Mouse (Mus musculus) neural tube, embryonic 12.5 days (tissue): Measurements from ENCODE around the gene Slc9c1. TPM values are rescaled to one million over a fixed set of nuclear protein-coding genes. Genes with fewer than 3 reads are reported as not detected.
"Not testable (repeated sequence)": the region's sequence is repeated elsewhere in the genome, so short reads cannot be mapped to it uniquely, and the experiment has no call there.

ENCODE experiments used
- ATAC-seq: fragments of 200-750 bp; cut with Nextera tagmentation; 2 replicates; pipeline ENCODE4 v1.8.0; 2017; ENCODE audit warnings: low read depth, mild to moderate bottlenecking, moderate TSS enrichment, moderate library complexity; ENCODE audit not compliant: low FRiP score
- H3K27ac ChIP-seq: fragments of 300-500 bp; sonication (generic); 2 replicates; pipeline ENCODE4 v1.5.1; 2016
- H3K27me3 ChIP-seq: fragments of 300-500 bp; sonication (generic); replicated peaks from 2 replicates; pipeline ENCODE4 v1.6.1; 2016; ENCODE audit warnings: mild to moderate bottlenecking
- H3K36me3 ChIP-seq: fragments of 300-500 bp; sonication (generic); 2 replicates; pipeline ENCODE4 v1.6.1; 2016; ENCODE audit warnings: mild to moderate bottlenecking
- H3K4me1 ChIP-seq: fragments of 300-500 bp; sonication (generic); 2 replicates; pipeline ENCODE4 v1.6.1; 2016
- H3K4me2 ChIP-seq: fragments of 300-500 bp; sonication (generic); replicated peaks from 2 replicates; pipeline ENCODE4 v1.6.1; 2016; ENCODE audit warnings: mild to moderate bottlenecking
- H3K4me3 ChIP-seq: fragments of 300-500 bp; sonication (generic); 2 replicates; pipeline ENCODE4 v1.5.1; 2016
- H3K9ac ChIP-seq: fragments of 300-500 bp; sonication (generic); 2 replicates; pipeline ENCODE4 v1.6.1; 2016; ENCODE audit warnings: mild to moderate bottlenecking
- H3K9me3 ChIP-seq: fragments of 300-500 bp; sonication (generic); 2 replicates; pipeline ENCODE4 v1.6.1; 2016; ENCODE audit warnings: mild to moderate bottlenecking
- WGBS: fragments of 180-500 bp; shearing (Covaris S2); methylation state at CpG from one replicate; pipeline ENCODE4 v1.1.7; 2016; 5-methylcytosine and 5-hydroxymethylcytosine counted together
- polyA plus RNA-seq: library from polyadenylated mRNA; unstranded; fragments of >200 nt; fragmentation: Nextera tagmentation; extraction: Ambion mirVana; gene quantifications from 2 replicates; pipeline ENCODE4 v1.2.1, GENCODE M21; 2016

Gene Slc9c1
- polyA plus RNA-seq, result not detected in 2 replicates

DNA sequence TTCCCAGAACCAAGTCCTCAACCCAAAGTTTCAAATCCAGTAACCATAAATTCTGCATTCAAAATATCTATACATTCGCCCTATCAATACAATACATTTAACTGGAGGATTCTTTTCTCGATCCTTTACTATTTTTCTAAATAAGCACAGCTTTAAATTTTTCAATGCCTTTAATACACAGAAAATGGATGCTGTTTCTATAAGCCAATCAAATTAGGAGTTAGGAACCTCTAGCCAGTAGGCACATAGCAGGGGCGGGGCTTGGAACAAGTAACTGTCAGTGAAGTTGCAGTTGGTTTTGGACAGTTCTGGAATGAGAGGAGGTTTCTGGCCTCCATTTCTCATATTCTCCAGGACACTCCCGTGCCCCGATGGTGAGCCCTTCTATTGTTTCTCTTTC is at the start of gene Slc9c1:
TSS of gene Slc9c1 (plus strand) at position 301 of the 400 bp plus-strand sequence.
- no peak within 1 kb of the TSS for H3K4me3 ChIP-seq

DNA sequence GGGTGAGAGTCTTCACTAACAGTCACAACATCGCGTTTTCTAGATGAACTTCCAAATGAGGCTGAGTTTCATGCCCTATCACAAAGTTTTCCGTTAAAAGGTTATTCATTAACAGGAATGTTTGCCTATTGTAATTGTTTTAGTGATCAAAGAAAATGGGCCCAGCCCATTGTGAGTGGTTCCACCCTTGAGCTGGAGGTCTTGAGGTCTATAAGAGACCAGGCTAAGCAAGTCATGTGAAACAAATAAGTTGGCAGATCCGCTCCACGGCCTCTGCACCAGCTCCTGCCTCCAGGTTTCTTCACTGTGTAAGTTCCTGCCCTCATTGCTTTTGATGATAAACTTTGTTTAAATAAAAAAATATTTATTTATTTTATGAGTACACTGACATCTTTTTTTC is 42.2 kb upstream of the Slc9c1 start, which contains the start of gene Gm609:
TSS of gene Gm609 (minus strand) at position 43 of the 400 bp plus-strand sequence.
- no peak for ATAC-seq
- Histone ChIP-seq H3K9ac (no peak within 1 kb of the TSS), H3K27ac (no peak within 1 kb of the TSS), H3K9me3 (no peaks in the 10 kb centered on the region), H3K27me3 (no peaks in the 10 kb centered on the region), H3K4me2 (no peak within 1 kb of the TSS), H3K4me1 (no peaks in the 10 kb centered on the region), H3K4me3 (no peak within 1 kb of the TSS), H3K36me3 (no peaks in the 10 kb centered on the region)
- WGBS, result 83% methylated on average over 5 of the region's 5 CpGs

More for the DNA sequence above, at the start of gene Slc9c1:
- no peaks in the 10 kb centered on the region for H3K36me3 ChIP-seq
- 93% methylated on average over 5 of the region's 5 CpGs for WGBS
- no peaks in the 10 kb centered on the region for H3K4me1 ChIP-seq
- H3K27ac ChIP-seq, result no peak within 1 kb of the TSS
- H3K27me3 ChIP-seq, result no peaks in the 10 kb centered on the region
- no peak within 1 kb of the TSS for H3K4me2 ChIP-seq
- H3K9me3 ChIP-seq, result no peaks in the 10 kb centered on the region
- no peak for ATAC-seq
- H3K9ac ChIP-seq, result no peak within 1 kb of the TSS

DNA sequence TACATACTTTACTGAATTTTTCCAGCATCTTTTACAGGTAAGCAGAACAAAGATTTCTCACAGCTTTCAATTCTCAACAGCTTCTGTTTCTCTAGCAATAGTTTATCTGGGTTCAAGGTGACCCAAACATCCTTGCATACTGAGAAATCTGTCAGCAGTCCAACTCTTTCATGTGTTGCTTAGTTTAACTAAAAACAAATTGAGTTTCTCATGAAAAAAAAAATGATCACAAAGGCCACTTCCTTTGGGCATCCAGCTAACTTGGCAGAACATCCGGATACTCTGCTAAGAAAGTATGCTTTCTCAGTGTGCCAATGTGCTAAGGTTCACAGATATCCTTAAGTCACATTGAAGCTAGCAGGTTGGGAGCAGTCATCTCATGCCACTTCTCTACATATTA is 39.8 kb upstream of the Slc9c1 start:
- no peak for ATAC-seq
- H3K9me3 ChIP-seq, result no peaks in the 10 kb centered on the region
- H3K36me3 ChIP-seq, result no peaks in the 10 kb centered on the region
- H3K4me1 ChIP-seq, result no peaks in the 10 kb centered on the region
- H3K4me2 ChIP-seq, result no peak overlapping the region
- no peak overlapping the region for H3K27ac ChIP-seq
- H3K4me3 ChIP-seq, result no peak overlapping the region
- 86% methylated on average over 1 of the region's 1 CpGs for WGBS
- H3K27me3 ChIP-seq, result no peaks in the 10 kb centered on the region
- H3K9ac ChIP-seq, result no peak overlapping the region

DNA sequence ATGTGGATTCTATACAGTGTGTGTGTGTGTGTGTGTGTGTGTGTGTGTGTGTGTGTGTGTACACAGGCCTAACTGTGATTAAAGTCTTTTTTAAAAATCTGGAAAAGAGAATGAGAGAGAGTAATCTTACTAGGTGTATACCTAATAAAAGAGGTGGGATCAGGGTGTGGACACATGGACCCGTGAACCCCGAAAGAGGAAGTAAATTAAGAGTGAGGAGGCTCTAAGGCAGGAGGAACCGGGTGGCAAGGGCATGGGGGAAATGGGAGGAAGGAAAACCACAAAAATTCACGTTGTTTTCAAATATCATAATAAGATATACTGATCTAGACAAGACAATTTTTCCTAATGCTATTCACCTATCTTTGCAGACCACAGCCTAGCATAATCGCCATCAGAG is 9.6 kb upstream of the Slc9c1 start:
- no peak for ATAC-seq
- Histone ChIP-seq H3K27ac (no peak overlapping the region), H3K36me3 (no peaks in the 10 kb centered on the region), H3K27me3 (no peaks in the 10 kb centered on the region), H3K9ac (no peak overlapping the region), H3K9me3 (no peaks in the 10 kb centered on the region), H3K4me1 (no peaks in the 10 kb centered on the region), H3K4me2 (no peak overlapping the region), H3K4me3 (no peak overlapping the region)
- 79% methylated on average over 5 of the region's 5 CpGs for WGBS

DNA sequence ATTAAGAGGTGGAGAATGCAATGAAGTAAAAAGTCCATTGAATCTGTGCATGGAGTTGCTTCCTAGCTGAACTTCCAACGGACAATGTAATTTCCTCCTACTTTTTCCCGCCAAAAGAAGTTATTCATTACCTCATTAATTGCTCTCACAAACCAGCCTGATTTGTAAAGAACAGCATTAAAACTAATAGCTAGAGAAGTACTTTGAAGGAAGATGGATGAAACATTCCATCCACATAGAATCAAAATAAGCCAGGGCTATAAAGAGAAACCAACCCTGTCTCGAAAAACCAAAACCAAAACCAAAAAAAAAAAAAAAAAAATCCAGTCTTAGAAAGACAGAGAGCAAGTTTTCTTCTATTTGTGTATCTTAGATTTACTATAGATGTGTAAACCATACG is 3.2 kb upstream of the Slc9c1 start, which contains the start of gene Gm17783:
TSS of gene Gm17783 (minus strand) at position 101 of the 400 bp plus-strand sequence.
- Histone ChIP-seq H3K9ac (no peak within 1 kb of the TSS), H3K36me3 (no peaks in the 10 kb centered on the region), H3K4me3 (no peak within 1 kb of the TSS), H3K9me3 (no peaks in the 10 kb centered on the region), H3K4me2 (no peak within 1 kb of the TSS), H3K27ac (no peak within 1 kb of the TSS), H3K4me1 (no peaks in the 10 kb centered on the region), H3K27me3 (no peaks in the 10 kb centered on the region)
- 86% methylated on average over 4 of the region's 4 CpGs for WGBS
- no peak for ATAC-seq

DNA sequence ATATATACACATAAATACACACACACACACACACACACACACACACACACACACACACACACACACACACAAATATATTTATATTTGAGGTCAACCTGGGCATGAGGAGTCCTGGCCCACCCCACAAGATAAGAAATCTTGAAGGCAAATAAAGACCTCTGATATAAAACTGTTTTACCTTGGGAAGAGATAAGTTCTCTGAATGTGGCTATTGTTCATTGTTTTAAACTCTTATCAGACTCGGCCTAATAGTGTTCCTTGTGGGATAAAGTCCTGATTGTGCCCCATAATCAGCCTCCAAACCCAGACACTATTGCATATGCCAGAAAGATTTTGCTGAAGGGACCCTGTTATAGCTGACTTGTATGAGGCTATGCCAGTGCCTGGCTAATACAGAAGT is 3.2 kb downstream of the Slc9c1 start:
- not testable (repeated sequence) for H3K27ac ChIP-seq, H3K36me3 ChIP-seq, ATAC-seq, H3K4me3 ChIP-seq, H3K9me3 ChIP-seq, H3K27me3 ChIP-seq, H3K9ac ChIP-seq, H3K4me2 ChIP-seq, H3K4me1 ChIP-seq
- WGBS, result 78% methylated on average over 1 of the region's 1 CpGs

DNA sequence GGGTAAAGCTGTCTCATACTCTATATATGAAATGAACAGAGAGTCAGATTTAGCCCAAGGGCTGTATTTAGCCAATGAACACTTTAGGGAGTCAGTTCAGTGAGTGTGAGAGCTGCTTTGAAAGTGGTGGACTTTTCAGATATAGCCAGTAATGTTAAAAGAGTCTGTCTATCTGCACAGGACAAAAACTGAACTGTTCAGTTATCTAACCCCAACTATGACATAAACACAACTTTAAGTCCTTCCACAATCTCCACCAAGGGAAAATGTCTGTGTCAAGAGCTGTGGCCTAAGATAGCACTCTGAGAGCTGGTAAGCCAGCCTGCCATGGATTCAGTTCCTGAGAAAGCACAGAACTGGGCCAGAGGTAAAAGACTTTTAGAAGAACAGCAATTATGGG is 7.0 kb downstream of the Slc9c1 start:
- no peaks in the 10 kb centered on the region for H3K9me3 ChIP-seq
- ATAC-seq, result no peak
- H3K4me2 ChIP-seq, result no peak overlapping the region
- no peak overlapping the region for H3K4me3 ChIP-seq
- H3K9ac ChIP-seq, result no peak overlapping the region
- no peak overlapping the region for H3K27ac ChIP-seq
- H3K36me3 ChIP-seq, result no peaks in the 10 kb centered on the region
- H3K27me3 ChIP-seq, result no peaks in the 10 kb centered on the region
- no peaks in the 10 kb centered on the region for H3K4me1 ChIP-seq

DNA sequence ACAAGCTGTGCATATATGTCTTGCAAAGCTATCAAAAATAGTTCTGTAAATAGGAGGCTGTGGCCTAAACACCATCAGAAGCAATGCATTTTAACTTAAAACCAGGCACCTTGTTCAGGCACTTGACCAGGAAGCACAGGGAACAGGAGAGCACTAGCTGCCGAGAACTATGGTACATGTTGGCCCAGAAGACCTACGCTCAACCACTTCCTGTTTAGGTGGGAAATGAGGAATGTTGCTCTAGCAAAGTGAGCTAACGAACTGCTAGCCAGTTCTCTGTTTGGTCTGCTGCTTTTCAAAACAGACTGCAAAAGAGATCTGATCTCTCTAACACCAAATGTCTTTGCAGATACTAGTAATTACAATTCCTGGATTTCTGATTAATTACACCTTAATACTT is 9.2 kb downstream of the Slc9c1 start:
- ATAC-seq, result no peak
- no peaks in the 10 kb centered on the region for H3K9me3 ChIP-seq
- H3K4me2 ChIP-seq, result no peak overlapping the region
- 85% methylated on average over 3 of the region's 3 CpGs for WGBS
- H3K36me3 ChIP-seq, result no peaks in the 10 kb centered on the region
- no peak overlapping the region for H3K27ac ChIP-seq
- H3K4me3 ChIP-seq, result no peak overlapping the region
- no peaks in the 10 kb centered on the region for H3K4me1 ChIP-seq
- no peaks in the 10 kb centered on the region for H3K27me3 ChIP-seq
- no peak overlapping the region for H3K9ac ChIP-seq

DNA sequence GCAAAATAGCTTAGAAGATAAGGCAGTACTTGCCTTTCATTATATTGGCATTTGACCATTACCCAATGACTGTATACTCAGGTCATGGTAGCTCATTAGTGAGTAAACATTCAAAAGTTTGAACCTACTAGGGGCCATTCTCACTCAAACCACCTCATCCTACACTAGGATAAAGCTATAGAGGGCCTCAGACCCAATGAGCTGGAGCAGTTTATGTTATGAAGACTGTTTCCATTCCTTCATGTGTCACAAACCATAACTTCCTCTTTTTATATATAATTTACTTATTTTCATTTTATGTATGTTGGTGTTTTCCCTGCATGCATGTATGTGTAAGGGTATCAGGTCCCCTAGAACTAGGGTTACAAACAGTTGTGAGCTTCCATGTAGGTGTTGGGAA is 12.9 kb downstream of the Slc9c1 start:
- H3K36me3 ChIP-seq, result no peaks in the 10 kb centered on the region
- no peak overlapping the region for H3K4me3 ChIP-seq
- no peak for ATAC-seq
- H3K27ac ChIP-seq, result no peak overlapping the region
- H3K9me3 ChIP-seq, result no peaks in the 10 kb centered on the region
- no peaks in the 10 kb centered on the region for H3K27me3 ChIP-seq
- H3K9ac ChIP-seq, result no peak overlapping the region
- H3K4me1 ChIP-seq, result no peaks in the 10 kb centered on the region
- no peak overlapping the region for H3K4me2 ChIP-seq

DNA sequence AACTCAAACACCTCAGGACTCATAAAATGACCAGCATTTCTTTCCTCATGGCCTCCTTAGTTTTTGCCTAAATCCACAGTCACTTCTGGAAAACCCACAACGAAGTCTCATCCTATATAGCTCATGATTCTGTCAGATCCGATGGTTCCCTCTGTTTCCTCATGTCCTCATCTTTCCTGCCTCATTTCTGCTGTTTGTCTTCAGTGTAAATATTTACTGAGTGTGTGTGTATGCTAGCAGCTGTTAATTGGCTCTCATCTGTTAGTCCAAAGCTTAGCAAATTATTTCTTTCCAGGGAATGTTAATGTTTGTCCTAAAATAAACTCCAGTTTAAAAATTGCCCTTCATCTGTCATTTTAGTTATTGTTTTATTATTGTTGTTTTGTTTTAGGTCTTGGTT is 16.5 kb downstream of the Slc9c1 start:
- WGBS, result 84% methylated on average over 2 of the region's 2 CpGs
- Histone ChIP-seq H3K36me3 (no peaks in the 10 kb centered on the region), H3K4me3 (no peak overlapping the region), H3K27ac (no peak overlapping the region), H3K9me3 (no peaks in the 10 kb centered on the region), H3K4me2 (no peak overlapping the region), H3K27me3 (no peaks in the 10 kb centered on the region), H3K4me1 (no peaks in the 10 kb centered on the region), H3K9ac (no peak overlapping the region)
- no peak for ATAC-seq

DNA sequence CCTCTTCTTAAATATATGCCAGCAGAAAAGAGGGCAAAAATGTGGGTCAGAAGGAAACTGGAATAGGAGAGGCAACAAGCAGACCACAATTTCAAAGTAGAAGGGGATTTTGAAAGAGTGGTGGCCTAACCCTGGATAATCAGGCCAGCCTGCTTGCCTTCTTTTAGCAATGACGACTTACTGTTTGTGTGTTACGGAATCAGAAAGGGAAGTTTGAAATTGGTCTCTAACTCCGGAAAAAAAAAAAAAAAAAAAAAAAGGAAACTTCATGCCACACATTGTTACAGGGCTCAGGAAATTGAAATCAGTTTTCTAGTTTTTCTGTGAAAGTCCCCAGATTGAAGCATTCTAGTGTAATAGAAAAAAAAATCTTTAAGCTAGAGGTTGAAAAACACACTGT is 26.6 kb downstream of the Slc9c1 start:
- H3K4me1 ChIP-seq, result no peaks in the 10 kb centered on the region
- ATAC-seq, result no peak
- WGBS, result 76% methylated on average over 3 of the region's 3 CpGs

DNA sequence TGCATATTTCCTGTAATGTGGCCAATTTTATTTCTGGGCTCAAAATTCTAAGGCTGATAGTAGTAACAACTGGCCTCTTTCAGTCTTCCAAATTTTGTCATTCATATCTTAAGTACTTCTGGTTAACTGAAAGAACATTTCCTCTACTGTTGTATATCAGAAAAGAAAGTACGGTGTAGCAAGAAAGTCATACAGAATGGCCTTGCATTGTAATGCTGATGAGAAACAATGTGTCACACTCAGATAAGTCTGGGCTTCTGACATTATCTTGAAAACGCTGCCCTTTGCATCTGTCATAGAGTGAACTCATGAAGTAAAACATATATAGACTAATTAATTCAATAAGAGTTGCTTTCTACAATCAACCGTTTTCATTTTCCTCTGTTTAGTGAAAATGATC is 37.2 kb downstream of the Slc9c1 start:
- ATAC-seq, result no peak
- no peaks in the 10 kb centered on the region for H3K4me1 ChIP-seq
- no peaks in the 10 kb centered on the region for H3K36me3 ChIP-seq
- no peak overlapping the region for H3K9ac ChIP-seq
- no peak overlapping the region for H3K27ac ChIP-seq
- 89% methylated on average over 3 of the region's 3 CpGs for WGBS
- no peaks in the 10 kb centered on the region for H3K27me3 ChIP-seq
- no peaks in the 10 kb centered on the region for H3K9me3 ChIP-seq
- no peak overlapping the region for H3K4me2 ChIP-seq
- H3K4me3 ChIP-seq, result no peak overlapping the region

More for the DNA sequence above, 26.6 kb downstream of the Slc9c1 start:
- Histone ChIP-seq H3K27ac (no peak overlapping the region), H3K36me3 (no peaks in the 10 kb centered on the region), H3K4me3 (no peak overlapping the region), H3K9me3 (no peaks in the 10 kb centered on the region), H3K27me3 (no peaks in the 10 kb centered on the region), H3K9ac (no peak overlapping the region), H3K4me2 (no peak overlapping the region)

DNA sequence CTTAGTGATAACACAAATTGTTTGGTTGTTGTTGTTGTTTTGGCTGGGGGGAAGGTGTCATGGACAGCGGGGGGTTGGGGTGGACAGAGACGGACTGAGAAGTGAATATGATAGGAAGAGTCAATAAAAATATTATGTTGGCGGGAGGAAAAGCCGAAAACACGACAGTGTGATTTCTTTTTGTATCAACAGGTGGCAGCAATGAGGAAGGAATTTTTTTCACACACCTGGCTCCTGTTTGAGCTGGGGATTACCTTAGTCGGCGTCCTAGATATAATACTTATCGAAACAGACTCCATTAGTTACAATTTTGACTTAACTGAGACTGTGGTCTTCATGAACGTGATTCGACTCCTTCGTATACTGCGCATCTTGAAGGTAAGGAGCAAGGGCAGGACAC is 44.8 kb downstream of the Slc9c1 start:
- Histone ChIP-seq H3K36me3 (no peaks in the 10 kb centered on the region), H3K27me3 (no peaks in the 10 kb centered on the region), H3K9ac (no peak overlapping the region), H3K27ac (no peak overlapping the region), H3K9me3 (no peaks in the 10 kb centered on the region), H3K4me2 (no peak overlapping the region), H3K4me3 (no peak overlapping the region), H3K4me1 (no peaks in the 10 kb centered on the region)
- no peak for ATAC-seq
- WGBS, result 70% methylated on average over 12 of the region's 12 CpGs
